Mouse (Mus musculus) urinary bladder, postnatal 10 days (tissue): Measurements from ENCODE around the gene Gm6676.
"Not testable (repeated sequence)": the region's sequence is repeated elsewhere in the genome, so short reads cannot be mapped to it uniquely, and the experiment has no call there.

Experiments used
- DNase-seq: peaks from one replicate; pipeline ENCODE4 v3.0.0; 2022; ENCODE audit warnings: low spot score

The Gm6676 gene

DNA sequence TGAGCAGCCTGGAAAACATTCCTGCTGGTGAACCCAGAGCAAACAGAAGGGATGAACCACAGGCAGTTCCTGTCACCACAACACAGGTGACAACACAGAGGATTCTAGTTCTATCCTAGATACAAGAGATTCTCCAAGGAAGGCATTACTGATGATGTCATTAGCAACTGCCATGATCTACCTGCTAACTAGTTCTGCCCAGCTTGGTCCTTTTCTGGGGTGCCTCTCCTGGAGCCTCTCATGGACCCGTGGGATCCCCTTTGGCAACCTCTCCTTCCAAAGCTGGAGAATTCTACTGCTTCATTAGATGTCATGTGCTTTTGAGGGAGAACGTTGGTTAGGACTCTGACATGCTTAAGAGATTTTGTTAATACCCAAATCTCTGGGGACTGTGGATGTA, at the start of gene Gm6676:
Gene Gm6676 (minus strand): TSS at position 101 of the 400 bp plus-strand sequence.
- DNase-seq, result not testable (repeated sequence)

DNA sequence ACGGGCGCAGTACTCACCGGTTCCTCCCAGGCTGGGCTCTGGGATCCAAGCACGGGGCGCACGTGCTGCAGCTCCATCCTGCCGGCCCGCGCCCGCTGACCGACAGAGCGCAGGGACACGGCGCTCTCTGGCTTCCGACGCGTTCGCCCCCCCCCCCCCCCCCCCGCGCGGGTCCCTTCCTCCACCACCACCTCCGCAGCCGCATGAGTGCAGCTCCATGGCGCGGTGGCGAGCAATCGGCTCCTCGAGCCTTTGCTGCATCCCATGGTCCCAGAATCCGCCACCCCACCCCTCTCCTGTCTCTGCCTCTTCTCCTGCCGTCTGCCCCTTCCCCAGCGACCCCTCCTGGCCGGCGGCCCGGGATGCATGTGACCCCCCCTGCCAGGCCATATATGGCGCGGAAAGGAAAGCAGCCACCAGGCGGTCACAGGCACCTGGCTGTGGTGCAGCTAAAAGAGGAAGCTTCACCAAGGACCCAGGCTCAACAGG, 49.3 kb upstream of the Gm6676 start, which contains the start of gene Gm3512:
Gene Gm3512 (minus strand): TSS at position 51 of the 489 bp plus-strand sequence.
- not testable (repeated sequence) for DNase-seq

DNA sequence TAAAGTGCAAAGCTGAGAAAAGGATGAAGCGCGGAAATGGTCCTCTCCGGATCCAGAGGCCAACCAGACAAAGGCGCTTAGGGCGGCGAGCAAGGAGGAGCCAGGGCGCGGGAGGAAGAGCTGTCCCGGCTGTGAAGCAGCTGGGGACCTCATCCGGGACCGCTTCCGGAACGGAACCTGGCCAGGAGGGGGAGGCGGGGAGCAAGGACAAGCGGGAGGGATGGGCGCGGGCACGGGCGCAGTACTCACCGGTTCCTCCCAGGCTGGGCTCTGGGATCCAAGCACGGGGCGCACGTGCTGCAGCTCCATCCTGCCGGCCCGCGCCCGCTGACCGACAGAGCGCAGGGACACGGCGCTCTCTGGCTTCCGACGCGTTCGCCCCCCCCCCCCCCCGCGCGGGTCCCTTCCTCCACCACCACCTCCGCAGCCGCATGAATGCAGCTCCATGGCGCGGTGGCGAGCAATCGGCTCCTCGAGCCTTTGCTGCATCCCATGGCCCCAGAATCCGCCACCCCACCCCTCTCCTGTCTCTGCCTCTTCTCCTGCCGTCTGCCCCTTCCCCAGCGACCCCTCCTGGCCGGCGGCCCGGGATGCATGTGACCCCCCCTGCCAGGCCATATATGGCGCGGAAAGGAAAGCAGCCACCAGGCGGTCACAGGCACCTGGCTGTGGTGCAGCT, 19.9 kb downstream of the Gm6676 start:
- DNase-seq, result not testable (repeated sequence)

DNA sequence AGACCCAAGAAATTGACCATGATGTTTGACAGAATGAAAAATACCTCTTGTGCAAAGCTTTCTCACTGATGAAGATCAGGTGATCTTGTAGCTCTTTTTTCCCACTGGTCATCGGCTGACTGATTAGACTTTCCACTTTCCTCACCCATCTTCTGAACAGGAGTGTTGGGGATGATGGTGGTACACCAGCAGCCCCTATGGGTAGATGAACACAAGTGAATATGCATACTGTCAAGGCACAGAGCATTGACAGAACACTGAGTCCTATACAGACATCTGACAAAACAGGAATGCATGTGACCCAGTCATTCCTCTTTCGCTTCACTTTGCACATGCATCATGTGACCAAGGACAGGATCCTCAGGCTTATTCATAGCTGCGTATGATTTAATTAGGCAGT, 24.7 kb downstream of the Gm6676 start, which contains the start of gene Gm3696:
Gene Gm3696 (minus strand): TSS at position 101 of the 400 bp plus-strand sequence.
- DNase-seq, result not testable (repeated sequence)
